Mouse (Mus musculus): Measurements from ENCODE around the gene Fbln5. TPM values are rescaled to one million over a fixed set of nuclear protein-coding genes. Genes with fewer than 3 reads are reported as not detected.

The Fbln5 gene
- polyA plus RNA-seq, 1 experiment from 2014 or later: 5.3 TPM

Other genes with a start within 250 kb of the Fbln5 start
- gene Tc2n, start 100.5 kb downstream of the Fbln5 start, polyA plus RNA-seq (2014; fragmentation: Nextera tagmentation; extraction: Ambion mirVana): 0.05 and 0.06 TPM in 2 replicates
- 14.4 and 20.3 TPM in 2 replicates for gene Trip11, start 94.2 kb upstream of the Fbln5 start, polyA plus RNA-seq (2014; fragmentation: Nextera tagmentation; extraction: Ambion mirVana)
- 13.1 and 15.7 TPM in 2 replicates for gene Atxn3, start 139.2 kb upstream of the Fbln5 start, polyA plus RNA-seq (2014; fragmentation: Nextera tagmentation; extraction: Ambion mirVana)
- 37.3 and 38.1 TPM in 2 replicates for gene Cpsf2, start 156.9 kb upstream of the Fbln5 start, polyA plus RNA-seq (2014; fragmentation: Nextera tagmentation; extraction: Ambion mirVana)